Mouse (Mus musculus) frontal cortex, adult 2 months (tissue): ENCODE measurements around the gene Tnnt2. TPM values are rescaled to one million over a fixed set of nuclear protein-coding genes. Genes with fewer than 3 reads are reported as not detected.
A peak's percentile ranks its signal among the peaks of the same experiment; 100 is the strongest.

ENCODE experiments used
- DNase-seq, 2 experiments: peaks; one replicate each; pipeline ENCODE4 v3.0.0; 2022; ENCODE audit warnings: low spot score in 1 of 2; ENCODE audit errors: extremely low spot score in 1 of 2
- polyA plus RNA-seq: library from polyadenylated mRNA; depleted of rRNA; stranded (reverse); fragments of >200 nt; gene quantifications from 2 replicates; pipeline ENCODE4 v1.2.3, GENCODE M21; 2012; rRNA removed

Gene Tnnt2
- 11.6 and 13.8 TPM in 2 replicates for polyA plus RNA-seq

GRCm38 (mm10) chr1:135835716-135836483 lies at the start of gene Tnnt2:
Tnnt2 (plus strand) TSS chr1:135836354.
- DNase-seq = no peak

DNA sequence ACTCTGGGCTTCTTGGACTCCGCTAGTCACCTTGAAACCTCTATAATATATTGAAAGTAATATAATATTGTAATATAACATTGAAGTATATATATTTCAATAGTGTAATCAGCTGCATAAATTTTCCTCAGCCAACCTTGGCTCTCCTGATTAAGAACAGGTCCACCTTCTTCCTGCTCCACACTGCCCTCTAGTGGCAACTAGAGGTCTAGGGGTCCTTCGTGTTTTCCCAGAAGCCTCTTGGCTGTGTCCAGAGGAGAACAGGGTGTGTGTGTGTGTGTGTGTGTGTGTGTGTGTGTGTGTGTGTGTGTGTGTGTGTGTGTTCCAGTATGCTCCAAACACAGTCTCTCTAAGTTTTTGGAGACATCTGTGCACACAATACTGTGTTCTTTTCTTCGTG lies 48.4 kb upstream of the Tnnt2 start:
- DNase-seq = peak; percentile 52 to 87

DNA sequence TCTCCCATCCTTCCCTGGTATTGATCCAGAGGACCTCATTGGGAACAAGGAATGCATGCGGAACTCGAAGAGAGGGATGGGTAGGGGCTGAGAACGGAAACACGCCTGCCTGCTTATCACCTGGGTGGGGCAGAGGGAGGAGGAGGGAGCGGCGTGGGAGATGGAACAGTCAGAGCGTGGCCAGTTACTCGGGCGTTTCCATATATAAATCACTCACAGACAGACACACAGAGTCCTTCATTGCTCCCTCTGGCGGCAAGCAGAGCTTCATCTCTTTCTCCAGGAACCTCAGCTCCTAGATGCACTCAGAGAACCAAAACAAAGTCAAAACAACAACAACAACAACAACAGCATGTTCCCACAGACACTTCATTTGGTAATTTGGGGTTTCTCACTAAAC lies 47.4 kb upstream of the Tnnt2 start:
- no peak for DNase-seq

DNA sequence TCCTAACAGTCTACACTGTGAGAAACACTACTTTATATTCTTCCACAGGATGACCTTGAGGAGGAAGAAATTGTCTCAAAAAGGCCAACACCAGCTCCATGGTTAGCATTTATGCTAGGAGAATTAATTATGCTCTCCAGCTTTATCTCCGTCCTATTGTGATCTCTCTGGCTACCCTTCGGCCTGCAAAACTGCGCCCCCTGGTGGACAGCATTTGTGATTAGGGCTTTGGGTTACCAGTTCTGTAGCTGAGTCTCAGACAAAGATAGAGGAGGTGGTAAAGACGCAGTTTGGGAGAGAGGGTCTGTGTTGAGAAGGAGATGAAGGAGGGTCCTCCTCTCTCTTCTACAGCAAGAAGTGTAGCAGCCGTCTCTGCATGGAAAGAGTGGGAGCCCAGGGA lies 46.3 kb upstream of the Tnnt2 start:
- DNase-seq = peak in 1 of 2 experiments; percentile 77

GRCm38 (mm10) chr1:135792143-135792939 lies 43.8 kb upstream of the Tnnt2 start:
- no peak for DNase-seq

DNA sequence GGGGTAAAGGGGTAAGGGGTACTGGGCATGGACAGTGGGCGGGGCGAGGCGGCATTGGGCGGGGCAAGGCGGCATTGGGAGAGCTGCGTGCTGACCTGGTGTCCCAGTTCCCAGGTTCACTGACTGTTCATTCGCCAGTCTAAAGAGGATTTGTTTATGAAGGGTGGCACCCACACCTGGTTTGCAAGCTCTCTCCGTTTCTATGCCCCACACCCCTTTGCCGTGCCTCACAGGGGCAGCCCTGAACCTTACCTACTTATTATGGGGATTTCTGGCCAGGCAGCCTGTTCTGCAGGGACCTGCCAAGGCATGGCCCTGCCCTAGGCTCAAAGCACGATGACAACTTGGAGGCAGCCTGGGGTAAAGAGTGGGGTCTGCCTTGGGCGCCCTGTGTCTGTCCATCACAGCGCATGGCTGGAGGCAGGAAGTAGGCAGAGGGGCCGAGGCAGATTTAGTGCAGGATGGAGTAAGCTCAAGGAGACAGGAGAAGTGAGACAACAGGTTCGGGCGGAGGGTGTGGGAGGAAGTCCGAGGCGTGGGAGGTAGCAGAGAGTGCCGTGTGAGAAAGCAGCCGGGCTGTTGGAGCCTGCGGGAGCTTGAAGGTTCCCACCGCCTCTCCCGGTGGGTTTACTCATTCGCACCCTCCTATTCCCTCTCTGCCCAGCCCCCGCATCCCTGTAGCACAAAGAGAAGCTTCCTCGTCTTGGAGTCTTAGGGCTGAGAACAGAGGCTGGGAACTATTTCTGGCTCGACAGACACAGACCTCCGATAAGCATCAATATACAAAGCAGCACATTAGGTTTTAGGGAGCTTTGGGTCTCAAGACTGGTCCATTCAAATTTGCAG lies 42.6 kb upstream of the Tnnt2 start:
- DNase-seq = peak; percentile 59 to 84

GRCm38 (mm10) chr1:135794216-135795134 lies 41.7 kb upstream of the Tnnt2 start:
- DNase-seq = no peak

- DNase-seq = no peak
These were observed 37.7 kb upstream of the Tnnt2 start for GRCm38 (mm10) chr1:135798492-135798891.

- no peak for DNase-seq
These were observed 37.0 kb upstream of the Tnnt2 start for GRCm38 (mm10) chr1:135799109-135799627.

- no peak for DNase-seq
These were observed 35.8 kb upstream of the Tnnt2 start for GRCm38 (mm10) chr1:135800192-135800950.

GRCm38 (mm10) chr1:135807546-135807945 lies 28.6 kb upstream of the Tnnt2 start:
- DNase-seq = no peak

GRCm38 (mm10) chr1:135810180-135810579 lies 26.0 kb upstream of the Tnnt2 start:
- no peak for DNase-seq

DNA sequence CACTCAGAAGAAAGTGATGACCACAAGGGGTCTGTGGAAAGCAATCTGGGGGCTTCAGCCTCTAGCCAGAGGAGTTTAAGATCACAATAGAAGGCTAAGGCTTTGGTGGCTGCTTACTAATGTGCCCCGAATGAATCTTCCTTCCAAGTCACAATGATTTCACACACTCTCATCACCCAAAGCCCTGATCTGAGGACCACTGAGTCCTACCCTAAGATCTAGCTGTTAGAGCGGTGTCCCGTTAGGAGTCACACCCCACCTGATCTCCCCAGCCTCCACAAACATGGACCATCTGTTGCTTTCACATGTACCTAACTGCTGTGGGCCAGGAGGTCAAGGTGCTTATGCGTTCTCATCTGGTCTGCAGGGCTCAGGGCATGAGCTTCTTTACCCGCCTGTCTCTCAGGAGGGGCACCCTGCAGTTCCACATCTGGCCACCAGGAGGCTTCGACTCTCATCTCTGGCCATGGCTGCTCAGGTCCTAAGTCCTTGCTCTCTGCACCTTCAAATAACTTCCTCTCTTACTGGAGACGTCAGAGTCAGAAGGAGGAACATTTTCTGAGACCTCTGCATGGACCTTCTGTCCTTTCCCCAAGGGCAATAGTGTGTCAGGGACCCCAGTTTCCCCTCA lies 25.0 kb upstream of the Tnnt2 start:
- peak; percentile 40 to 90 for DNase-seq

GRCm38 (mm10) chr1:135812205-135812604 lies 23.9 kb upstream of the Tnnt2 start:
- DNase-seq = no peak

DNA sequence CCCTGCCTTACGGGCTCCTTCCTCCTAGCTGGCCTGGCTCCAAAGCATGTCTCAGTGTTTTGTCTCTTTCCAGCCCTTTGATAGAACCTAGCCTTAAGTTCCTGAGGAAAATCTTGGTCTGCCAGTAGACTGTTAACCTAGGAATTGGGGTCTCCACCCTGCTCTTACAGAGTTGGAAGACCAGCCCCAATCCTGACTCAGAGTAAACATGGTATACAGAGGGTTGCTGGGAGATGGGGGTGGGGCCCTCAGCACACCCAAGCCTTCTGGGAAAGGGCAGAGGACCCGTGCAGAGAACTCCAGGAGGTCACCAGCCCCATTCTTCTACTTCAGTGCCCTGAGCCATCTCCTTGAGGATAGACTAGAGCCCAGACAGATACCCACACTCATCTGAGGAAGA lies 23.5 kb upstream of the Tnnt2 start:
- DNase-seq = no peak

DNA sequence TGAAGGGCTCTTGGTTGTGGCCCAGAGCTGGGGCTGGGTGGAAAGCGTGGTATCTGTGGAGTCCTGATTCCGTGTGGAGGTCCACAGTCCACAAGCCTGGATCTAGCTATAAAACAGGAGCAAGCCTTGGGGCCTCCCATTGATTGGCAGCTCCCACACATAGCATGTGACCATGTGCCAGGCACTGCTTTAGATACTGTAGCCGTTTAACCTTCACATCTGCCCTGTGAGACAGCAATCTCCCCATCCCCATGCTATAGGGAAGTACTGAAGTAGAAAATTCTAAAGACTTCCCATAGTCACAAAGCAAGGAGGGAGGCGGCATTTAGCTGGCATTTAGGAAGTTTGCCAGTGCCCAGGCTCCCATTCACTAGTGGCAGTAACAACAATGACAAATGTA lies 23.1 kb upstream of the Tnnt2 start:
- no peak for DNase-seq

DNA sequence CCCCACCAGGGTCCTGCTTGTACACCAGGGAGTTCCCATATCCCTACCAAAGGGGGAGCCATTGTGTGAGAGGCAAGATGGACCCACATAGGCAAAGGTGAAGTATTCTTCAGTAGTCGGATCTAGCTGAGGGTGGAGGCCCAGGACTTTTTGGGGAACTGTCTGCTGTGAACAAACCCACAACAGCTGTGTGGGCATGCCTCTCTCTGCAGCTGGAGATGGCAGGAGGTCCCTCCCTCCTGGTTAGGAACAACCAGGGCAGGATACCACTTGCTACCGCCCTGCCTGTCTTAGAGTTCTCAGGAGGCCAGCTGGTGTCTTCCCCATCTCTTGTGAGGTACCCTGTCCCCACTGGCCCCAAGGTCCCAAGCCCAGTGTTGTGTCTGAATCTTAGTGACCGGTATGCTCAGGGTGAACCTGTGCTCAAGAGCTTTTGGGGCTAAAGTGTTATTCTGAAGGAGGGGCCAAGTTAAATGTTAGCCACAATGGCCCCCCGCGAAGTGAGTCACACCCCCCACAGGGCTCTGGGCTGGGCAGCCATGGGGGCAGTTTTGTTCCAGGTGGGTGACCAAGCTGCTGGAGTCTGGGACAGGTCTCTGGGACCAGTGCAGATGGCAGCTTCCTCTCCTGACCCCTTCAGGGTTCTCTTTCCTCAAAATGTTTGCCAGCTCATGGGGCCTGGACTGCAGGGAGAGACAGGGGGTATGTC lies 22.3 kb upstream of the Tnnt2 start:
- no peak for DNase-seq

DNA sequence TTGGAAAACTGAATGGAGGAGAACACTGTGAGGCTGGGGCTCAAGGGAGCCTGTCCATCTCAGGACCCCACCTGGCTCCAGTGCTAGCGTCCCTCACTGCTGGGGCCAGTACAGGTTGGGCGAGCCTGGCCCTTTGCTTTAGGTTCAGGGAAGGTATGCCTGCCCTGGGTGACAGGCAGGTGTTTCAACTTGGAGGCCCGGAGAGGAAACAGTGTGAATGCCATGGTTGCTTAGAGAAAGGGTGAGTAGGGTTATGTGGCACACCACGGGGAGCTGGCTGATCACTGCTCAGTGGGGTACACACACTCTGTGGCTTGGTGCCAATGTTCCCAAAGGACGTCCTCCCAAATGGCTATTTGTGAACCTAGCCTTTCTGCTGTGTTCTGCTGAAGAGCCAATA lies 21.6 kb upstream of the Tnnt2 start:
- DNase-seq = no peak
